Mouse (Mus musculus) thymus, postnatal 10 days (tissue): ENCODE data around the gene Atp6v0b.

Experiments used
- DNase-seq, 2 experiments: peaks; one replicate each; pipeline ENCODE4 v3.0.0; 2021; ENCODE audit warnings: low spot score in 2 of 2

Atp6v0b gene

GRCm38 (mm10) chr4:117908834-117909453 is 21.8 kb upstream of the Atp6v0b start:
- no peak for DNase-seq

GRCm38 (mm10) chr4:117906196-117906595 is 19.1 kb upstream of the Atp6v0b start:
- DNase-seq, result no peak

- no peak for DNase-seq
These were observed 17.6 kb upstream of the Atp6v0b start for GRCm38 (mm10) chr4:117904761-117905160.

GRCm38 (mm10) chr4:117904094-117904493 is 17.0 kb upstream of the Atp6v0b start:
- no peak for DNase-seq

- no peak for DNase-seq
These were observed 11.0 kb upstream of the Atp6v0b start for GRCm38 (mm10) chr4:117898111-117898510.

GRCm38 (mm10) chr4:117896031-117896430 is 8.9 kb upstream of the Atp6v0b start:
- no peak for DNase-seq

GRCm38 (mm10) chr4:117895339-117895738 is 8.2 kb upstream of the Atp6v0b start:
- DNase-seq, result no peak

GRCm38 (mm10) chr4:117894601-117895000 is 7.5 kb upstream of the Atp6v0b start:
- no peak for DNase-seq

- DNase-seq, result peak in 1 of 2 experiments; percentile 64
These were observed 6.2 kb upstream of the Atp6v0b start for GRCm38 (mm10) chr4:117893376-117893775.

GRCm38 (mm10) chr4:117891738-117892161 is 4.6 kb upstream of the Atp6v0b start, which contains the start of gene Dph2:
Gene Dph2 (minus strand): TSS chr4:117892032.
- peak; percentile 56 to 73 for DNase-seq

GRCm38 (mm10) chr4:117890750-117891149 is 3.6 kb upstream of the Atp6v0b start:
- no peak for DNase-seq

- no peak for DNase-seq
These were observed 2.9 kb upstream of the Atp6v0b start for GRCm38 (mm10) chr4:117890031-117890430.

- no peak for DNase-seq
These were observed 2.3 kb upstream of the Atp6v0b start for GRCm38 (mm10) chr4:117889471-117889870.

GRCm38 (mm10) chr4:117887920-117888319 is 787 bp upstream of the Atp6v0b start:
- DNase-seq, result no peak

- DNase-seq, result no peak
These were observed 489 bp downstream of the Atp6v0b start for GRCm38 (mm10) chr4:117886644-117887043.

GRCm38 (mm10) chr4:117885994-117886393 is 1.1 kb downstream of the Atp6v0b start:
- DNase-seq, result no peak

GRCm38 (mm10) chr4:117885093-117885492 is 2.0 kb downstream of the Atp6v0b start:
- no peak for DNase-seq

GRCm38 (mm10) chr4:117884146-117884545 is 3.0 kb downstream of the Atp6v0b start:
- DNase-seq, result no peak

GRCm38 (mm10) chr4:117882701-117883691 is 4.1 kb downstream of the Atp6v0b start, which contains the start of gene B4galt2:
Gene B4galt2 (minus strand): TSS chr4:117883487.
- peak; percentile 27 to 31 for DNase-seq

GRCm38 (mm10) chr4:117878703-117879102 is 8.4 kb downstream of the Atp6v0b start:
- no peak for DNase-seq

GRCm38 (mm10) chr4:117878301-117878700 is 8.8 kb downstream of the Atp6v0b start:
- peak; percentile 62 to 66 for DNase-seq

- DNase-seq, result no peak
These were observed 13.5 kb downstream of the Atp6v0b start for GRCm38 (mm10) chr4:117873615-117874014.

GRCm38 (mm10) chr4:117872471-117872886 is 14.7 kb downstream of the Atp6v0b start, which contains the start of gene Ccdc24:
Gene Ccdc24 (minus strand): TSS chr4:117872557.
- DNase-seq, result no peak
